Mouse (Mus musculus): ENCODE results near the gene Fuca2.

The Fuca2 gene

GRCm38 (mm10) chr10:13534751-13535150 lies 35.4 kb downstream of the Fuca2 start:
- DNase-seq (ENCODE audit: low spot score in 2 of 2): no peak

- no peak for DNase-seq (ENCODE audit: low spot score in 2 of 2)
Measured at GRCm38 (mm10) chr10:13536706-13537105, 37.4 kb downstream of the Fuca2 start.

- DNase-seq (ENCODE audit: low spot score in 2 of 2): no peak
Measured at GRCm38 (mm10) chr10:13539769-13540333, 40.5 kb downstream of the Fuca2 start.

GRCm38 (mm10) chr10:13541721-13542120 lies 42.4 kb downstream of the Fuca2 start:
- DNase-seq (ENCODE audit: low spot score in 2 of 2): no peak

- peak; percentile 72 to 76 for DNase-seq (ENCODE audit: low spot score in 2 of 2)
Measured at GRCm38 (mm10) chr10:13552646-13553497, 53.5 kb downstream of the Fuca2 start, which contains the start of the genes Adat2 and Pex3. Gene Adat2, plus strand, starts transcription at chr10:13552894. Gene Pex3, minus strand, starts transcription at chr10:13553142.

GRCm38 (mm10) chr10:13553498-13553985 lies 54.2 kb downstream of the Fuca2 start:
- DNase-seq (ENCODE audit: low spot score in 2 of 2): no peak

- DNase-seq (ENCODE audit: low spot score in 2 of 2): no peak
Measured at GRCm38 (mm10) chr10:13554316-13554715, 55.0 kb downstream of the Fuca2 start.

- no peak for DNase-seq (ENCODE audit: low spot score in 2 of 2)
Measured at GRCm38 (mm10) chr10:13560014-13560674, 60.8 kb downstream of the Fuca2 start.

- peak; percentile 54 to 66 for DNase-seq (ENCODE audit: low spot score in 2 of 2)
Measured at GRCm38 (mm10) chr10:13564364-13565079, 65.2 kb downstream of the Fuca2 start.

- DNase-seq (ENCODE audit: low spot score in 2 of 2): no peak
Measured at GRCm38 (mm10) chr10:13565080-13565448, 65.7 kb downstream of the Fuca2 start.

- DNase-seq (ENCODE audit: low spot score in 2 of 2): no peak
Measured at GRCm38 (mm10) chr10:13566393-13566792, 67.1 kb downstream of the Fuca2 start.

Data from right cerebral cortex, postnatal 36 days (tissue).